Mouse (Mus musculus): Measurements from ENCODE around the gene Necap1.

GRCm38 (mm10) chr6:122837539-122837938 is 36.7 kb upstream of the Necap1 start:
- no peak for TF ChIP-seq CTCF (IDR thresholded peaks at IDR 0.05; ENCODE audit: low read depth, low read length)
- TF ChIP-seq POLR2A (IDR thresholded peaks at IDR 0.05; ENCODE audit: extremely low read depth, insufficient read depth, low read length), result no peak

All from liver, adult 2 months (tissue).